Mouse (Mus musculus) embryo, embryonic 9.5 days (tissue): ENCODE measurements at regions not wholly inside any gene's neighbourhood (a gene's known extent, or its start where the extent isn't known, plus 50 kb on each side); places are given as distances from the start of the nearest gene placed in this dataset.
A peak's percentile ranks its signal among the peaks of the same experiment; 100 is the strongest.

Experiments used
- DNase-seq: peaks from one replicate; pipeline ENCODE4 v3.0.0-alpha.2; 2017; ENCODE audit errors: extremely low spot score

DNA sequence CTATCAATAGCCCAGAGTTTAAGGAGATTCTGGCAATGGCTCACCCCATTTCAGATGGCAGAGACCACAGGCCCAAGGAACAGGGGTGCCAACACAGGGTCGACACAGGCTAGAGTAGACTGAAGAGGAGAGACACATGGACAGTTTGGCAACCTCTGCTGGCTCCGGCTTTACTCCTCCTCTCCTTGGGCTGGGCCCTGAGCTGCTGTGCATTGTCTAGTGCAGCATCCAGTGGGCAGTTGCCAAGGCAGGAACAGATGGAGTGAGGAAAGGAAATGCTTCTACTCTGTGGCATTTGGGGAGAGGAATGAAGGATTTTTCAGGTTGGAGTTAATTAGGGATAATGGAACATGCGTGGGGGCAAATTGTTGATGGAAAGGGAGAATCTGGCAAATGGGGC lies 151.0 kb upstream of the 1700012A03Rik start:
- no peak for DNase-seq

GRCm38 (mm10) chr6:31898609-31899008 lies 151.4 kb upstream of the 1700012A03Rik start:
- no peak for DNase-seq

- no peak for DNase-seq
These were observed 153.0 kb upstream of the 1700012A03Rik start for GRCm38 (mm10) chr6:31897001-31897400.

- DNase-seq: no peak
These were observed 154.2 kb upstream of the 1700012A03Rik start for GRCm38 (mm10) chr6:31895835-31896234.

DNA sequence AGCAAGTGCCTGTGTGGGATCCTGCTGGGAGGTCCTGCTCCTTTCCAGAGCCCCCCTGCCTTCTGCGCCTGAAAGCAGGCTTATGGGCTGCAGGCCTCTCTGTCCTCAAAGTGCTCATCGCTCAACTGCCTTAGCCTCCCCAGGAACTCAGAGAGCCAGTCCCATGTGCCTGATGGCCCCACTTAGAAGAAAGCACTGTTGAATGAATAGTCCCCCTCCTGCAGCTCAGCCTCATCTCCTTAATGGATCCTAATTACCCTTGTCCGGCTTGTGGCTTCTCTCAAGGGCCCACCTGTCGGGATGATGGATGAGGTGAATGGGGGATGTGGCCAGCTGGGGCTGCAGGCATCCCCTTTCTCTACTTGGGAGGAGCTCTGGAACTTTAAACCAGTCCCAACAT lies 163.1 kb upstream of the 1700012A03Rik start:
- DNase-seq: peak; percentile 73

- peak; percentile 44 for DNase-seq
These were observed 164.8 kb upstream of the 1700012A03Rik start for GRCm38 (mm10) chr6:31885196-31885595.

DNA sequence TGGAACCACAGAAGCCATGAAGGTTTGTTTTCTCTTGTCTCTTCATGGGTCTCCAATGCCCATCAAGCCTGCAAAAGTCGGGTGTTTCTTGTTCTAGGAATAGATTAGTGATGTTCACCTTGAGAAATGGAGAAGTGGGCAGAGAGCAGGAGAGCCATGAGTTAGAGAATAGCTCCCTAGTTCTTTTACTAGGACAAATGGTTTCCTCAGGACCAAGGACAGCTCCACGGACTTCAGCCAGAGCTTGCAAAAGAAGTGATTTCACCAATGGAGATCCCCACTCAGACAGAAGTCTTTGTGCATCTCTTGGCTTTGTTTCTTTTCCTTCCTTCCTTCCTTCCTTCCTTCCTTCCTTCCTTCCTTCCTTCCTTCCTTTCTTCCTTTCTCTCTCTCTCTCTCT lies 166.3 kb upstream of the 1700012A03Rik start:
- peak; percentile 51 for DNase-seq

- DNase-seq: no peak
These were observed 175.4 kb upstream of the 1700012A03Rik start for GRCm38 (mm10) chr6:31874616-31875015.

DNA sequence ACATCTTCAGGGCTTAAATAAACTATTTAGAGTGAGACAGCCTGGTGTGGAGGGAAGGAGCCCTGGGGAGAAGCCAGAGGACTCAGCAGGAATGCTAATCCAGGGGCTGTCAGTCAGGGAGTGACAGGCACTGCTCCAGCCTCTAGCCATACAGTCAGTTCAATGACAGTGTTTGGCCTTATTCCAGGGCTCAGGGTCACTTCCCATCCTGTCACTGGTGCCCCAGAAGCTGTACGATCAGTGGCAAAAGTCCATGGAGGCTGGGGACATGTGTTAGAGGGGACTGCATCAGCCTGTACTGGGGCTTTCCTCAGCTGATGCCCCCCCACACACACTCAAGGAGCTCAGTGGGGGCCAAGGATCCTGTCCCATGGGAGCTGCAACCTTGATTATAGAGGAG lies 176.1 kb upstream of the 1700012A03Rik start:
- DNase-seq: no peak

GRCm38 (mm10) chr6:31871766-31872165 lies 178.3 kb upstream of the 1700012A03Rik start:
- DNase-seq: no peak

GRCm38 (mm10) chr6:31861996-31862395 lies 188.1 kb upstream of the 1700012A03Rik start:
- peak; percentile 7 for DNase-seq

- no peak for DNase-seq
These were observed 190.4 kb upstream of the 1700012A03Rik start for GRCm38 (mm10) chr6:31859621-31860020.

- DNase-seq: no peak
These were observed 195.8 kb upstream of the 1700012A03Rik start for GRCm38 (mm10) chr6:31854261-31854660.

GRCm38 (mm10) chr6:31846319-31846718 lies 203.7 kb upstream of the 1700012A03Rik start:
- DNase-seq: no peak

- no peak for DNase-seq
These were observed 204.4 kb upstream of the 1700012A03Rik start for GRCm38 (mm10) chr6:31845671-31846070.

DNA sequence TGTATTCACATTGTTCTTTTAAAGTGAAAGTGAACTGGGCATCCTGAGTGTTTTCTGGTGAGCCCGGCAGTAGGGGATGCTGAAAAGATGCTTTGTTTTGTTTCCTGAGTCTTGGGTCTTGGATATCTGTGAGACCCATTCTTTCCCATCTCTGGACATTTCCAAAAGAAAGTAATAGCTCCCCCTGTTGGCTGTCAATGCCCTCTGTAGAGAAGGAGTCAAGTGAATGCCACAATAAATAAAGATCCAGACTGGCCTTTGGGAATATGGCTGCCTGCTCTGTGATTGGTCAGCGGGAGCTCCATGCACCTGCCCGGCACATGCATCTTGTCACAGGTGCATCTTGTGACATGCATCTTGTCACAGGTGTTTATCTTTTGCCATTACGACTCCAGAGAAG lies 209.4 kb upstream of the 1700012A03Rik start:
- DNase-seq: no peak

GRCm38 (mm10) chr6:31838588-31838987 lies 211.5 kb upstream of the 1700012A03Rik start:
- peak; percentile 20 for DNase-seq

DNA sequence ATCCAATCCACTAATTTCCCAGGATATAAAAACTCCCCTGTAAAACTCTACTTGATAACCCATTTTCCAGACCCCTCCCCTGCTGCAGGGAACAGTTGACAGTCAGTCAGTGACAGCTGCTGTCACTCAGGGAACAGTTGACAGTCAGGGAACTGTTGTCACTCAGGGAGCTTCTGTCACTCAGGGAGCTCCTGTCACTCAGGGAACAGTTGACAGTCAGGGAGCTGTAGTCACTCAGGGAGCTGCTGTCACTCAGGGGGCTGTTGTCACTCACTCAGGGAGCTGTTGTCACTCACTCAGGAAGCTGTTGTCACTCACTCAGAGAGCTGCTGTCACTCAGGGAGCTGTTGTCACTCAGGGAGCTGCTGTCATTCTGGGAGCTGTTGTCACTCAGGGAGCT lies 214.3 kb upstream of the 1700012A03Rik start:
- DNase-seq: no peak

- no peak for DNase-seq
These were observed 215.5 kb upstream of the 1700012A03Rik start for GRCm38 (mm10) chr6:31834503-31834902.

DNA sequence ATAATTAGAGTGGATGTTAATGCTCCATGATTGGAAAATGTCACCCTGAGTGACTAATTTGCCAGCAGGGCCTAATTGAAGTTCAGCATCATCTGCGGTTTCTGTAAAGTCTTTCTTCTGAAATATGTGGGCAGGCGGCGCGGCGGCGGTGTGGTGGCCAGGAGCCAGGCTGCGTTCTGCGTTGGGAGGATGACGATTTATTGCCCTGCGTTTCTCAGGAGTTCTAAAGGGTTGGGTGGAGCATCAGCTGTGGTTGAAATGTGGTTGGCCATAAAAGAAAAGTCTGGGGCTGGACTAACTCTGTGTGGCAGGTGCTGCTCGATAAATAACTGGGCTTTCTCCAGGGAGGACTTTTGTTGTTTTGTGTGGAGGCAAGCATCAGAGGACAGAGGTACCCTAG lies 219.4 kb upstream of the 1700012A03Rik start:
- DNase-seq: no peak

DNA sequence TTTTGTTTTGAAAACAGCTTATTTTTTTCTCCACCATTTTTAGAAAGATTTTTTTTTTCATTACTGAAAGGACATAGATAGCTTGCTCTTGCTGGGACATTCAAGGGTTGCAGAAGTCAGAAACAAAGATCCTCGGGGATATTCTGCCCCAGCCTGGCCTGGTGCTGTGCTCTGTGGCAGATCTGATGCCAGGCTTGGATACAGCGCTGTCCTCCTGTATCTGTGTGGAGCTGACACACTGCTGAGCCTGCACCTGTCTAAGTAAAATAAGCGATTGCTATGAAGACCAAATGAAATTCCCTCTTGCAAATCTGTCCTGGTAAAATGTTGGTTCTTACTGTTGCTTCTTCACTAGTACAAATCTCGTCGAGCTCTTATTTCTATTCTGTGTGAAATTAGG lies 226.4 kb upstream of the 1700012A03Rik start:
- no peak for DNase-seq

- DNase-seq: no peak
These were observed 227.6 kb upstream of the 1700012A03Rik start for GRCm38 (mm10) chr6:31822186-31823085.

- DNase-seq: no peak
These were observed 228.4 kb upstream of the 1700012A03Rik start for GRCm38 (mm10) chr6:31821621-31822020.

- DNase-seq: no peak
These were observed 232.4 kb upstream of the 1700012A03Rik start for GRCm38 (mm10) chr6:31817640-31818039.
